Mouse (Mus musculus) bone marrow, adult 2 months (tissue): Measurements from ENCODE around the gene Tmc1. TPM values are rescaled to one million over a fixed set of nuclear protein-coding genes. Genes with fewer than 3 reads are reported as not detected.

ENCODE experiments used
- H3K27ac ChIP-seq: fragments of 200-500 bp; 2 replicates; pipeline ENCODE4 v1.5.1; 2012; ENCODE audit warnings: low read depth, mild to moderate bottlenecking, control low read depth, inconsistent platforms, low read length; ENCODE audit not compliant: control insufficient read depth, poor library complexity, insufficient read depth
- H3K4me1 ChIP-seq: fragments of 200-500 bp; 2 replicates; pipeline ENCODE4 v1.6.1; 2011; ENCODE audit warnings: low read length; ENCODE audit not compliant: control insufficient read depth, insufficient read depth
- H3K4me3 ChIP-seq: fragments of 200-500 bp; replicated peaks from 2 replicates; pipeline ENCODE3; 2011; ENCODE audit warnings: mild to moderate bottlenecking, low read depth, low read length, control low read depth; ENCODE audit not compliant: control insufficient read depth
- CTCF ChIP-seq: fragments of 200-500 bp; IDR thresholded peaks from 2 replicates; pipeline ENCODE4 v1.5.1; 2011; ENCODE audit warnings: low read length, control low read depth; ENCODE audit not compliant: control insufficient read depth, insufficient read depth
- POLR2A ChIP-seq: fragments of 200-500 bp; IDR thresholded peaks from 2 replicates; pipeline ENCODE4 v1.6.1; 2011; ENCODE audit warnings: low read depth, mild to moderate bottlenecking, control low read depth, low read length, borderline replicate concordance; ENCODE audit not compliant: control insufficient read depth
- WGBS: fragments of 180-500 bp; shearing (Covaris S2); methylation state at CpG from one replicate; pipeline ENCODE4 v1.1.7; 2018; 5-methylcytosine and 5-hydroxymethylcytosine counted together
- polyA plus RNA-seq: library from polyadenylated mRNA; stranded (reverse); fragments of >200 nt; gene quantifications from 2 replicates; pipeline ENCODE4 v1.2.4, GENCODE M21; 2011; ENCODE audit warnings: low replicate concordance; ENCODE audit not compliant: missing spikeins, insufficient read depth, insufficient read length

Gene Tmc1
- polyA plus RNA-seq: 1.3 and 5.4 TPM in 2 replicates

DNA sequence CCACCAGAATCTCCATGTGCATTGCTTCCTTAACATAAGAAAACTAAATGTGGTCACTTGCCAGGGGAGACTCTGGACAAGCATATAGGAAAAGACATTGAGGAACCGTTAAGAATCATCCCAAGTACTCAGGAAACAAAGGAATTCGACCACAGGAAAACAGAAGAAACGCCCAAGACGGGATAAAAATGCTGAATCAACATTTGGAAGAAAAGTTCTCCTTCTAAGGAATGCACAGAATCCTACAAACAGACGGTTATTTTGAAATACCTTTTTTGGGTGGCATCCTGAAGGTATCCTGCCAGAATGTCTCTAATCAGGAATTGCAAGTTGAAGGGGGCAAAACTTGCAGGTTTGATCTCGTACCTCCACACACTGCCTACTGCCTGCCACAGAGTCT is at the start of gene Tmc1:
Gene Tmc1 (minus strand): TSS at position 329 of the 400 bp plus-strand sequence.
- 76% methylated on average over 6 of the region's 6 CpGs for WGBS
- H3K4me1 ChIP-seq: no peaks in the 10 kb centered on the region
- no peak within 1 kb of the TSS for H3K4me3 ChIP-seq

GRCm38 (mm10) chr19:21001552-21001951 is 47.5 kb upstream of the Tmc1 start:
- no peak for TF ChIP-seq POLR2A
- no peak for TF ChIP-seq CTCF
- Histone ChIP-seq H3K4me1 (no peaks in the 10 kb centered on the region), H3K27ac (no peak overlapping the region), H3K4me3 (no peak overlapping the region)

More for the DNA sequence above, at the start of gene Tmc1:
- H3K27ac ChIP-seq: no peak within 1 kb of the TSS
- TF ChIP-seq POLR2A (no peak), CTCF (no peak)

DNA sequence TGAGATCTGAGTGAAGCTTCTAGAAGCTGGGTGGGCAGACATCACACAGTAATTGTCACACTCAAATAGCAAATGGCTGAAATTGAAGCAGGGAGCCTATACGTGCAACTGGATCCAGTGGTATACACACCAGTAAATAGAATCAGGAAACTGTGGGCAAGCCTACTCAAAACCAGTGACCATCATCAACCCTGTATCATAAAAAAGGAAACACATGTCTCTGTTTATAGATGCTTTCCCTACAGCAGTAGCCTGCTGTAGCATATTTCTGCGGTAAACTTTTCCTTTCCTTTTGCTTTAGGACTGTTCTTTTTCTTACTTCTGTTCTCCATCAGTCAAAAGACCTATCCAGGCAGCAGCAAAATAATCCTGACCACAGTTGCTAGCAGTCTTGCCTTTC is 25.2 kb upstream of the Tmc1 start:
- TF ChIP-seq POLR2A (no peak), CTCF (no peak)
- 21% methylated on average over 2 of the region's 2 CpGs for WGBS
- no peak overlapping the region for H3K27ac ChIP-seq
- H3K4me3 ChIP-seq: no peak overlapping the region
- H3K4me1 ChIP-seq: no peaks in the 10 kb centered on the region

DNA sequence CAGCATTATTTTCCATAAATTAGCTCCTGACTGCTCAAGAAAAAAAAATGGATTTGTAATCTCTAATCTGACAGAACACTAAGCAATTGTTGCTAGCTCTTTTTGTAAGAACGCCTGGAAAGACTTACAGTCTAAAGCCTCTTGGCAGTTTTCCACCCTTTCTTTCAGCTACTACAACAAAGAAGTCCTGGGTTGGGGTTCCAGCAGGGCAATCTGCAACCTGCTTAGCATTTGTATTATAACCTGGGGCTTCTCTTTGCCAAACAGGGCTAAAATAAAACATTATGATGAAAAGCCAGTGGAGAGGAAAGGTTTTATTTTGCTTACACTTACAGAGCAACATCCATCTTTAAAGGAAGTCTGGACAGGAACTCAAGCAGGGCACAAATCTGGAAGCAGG is 24.1 kb upstream of the Tmc1 start:
- TF ChIP-seq CTCF (no peak), POLR2A (no peak)
- 57% methylated on average over 1 of the region's 1 CpGs for WGBS
- Histone ChIP-seq H3K4me3 (no peak overlapping the region), H3K4me1 (no peaks in the 10 kb centered on the region), H3K27ac (no peak overlapping the region)

DNA sequence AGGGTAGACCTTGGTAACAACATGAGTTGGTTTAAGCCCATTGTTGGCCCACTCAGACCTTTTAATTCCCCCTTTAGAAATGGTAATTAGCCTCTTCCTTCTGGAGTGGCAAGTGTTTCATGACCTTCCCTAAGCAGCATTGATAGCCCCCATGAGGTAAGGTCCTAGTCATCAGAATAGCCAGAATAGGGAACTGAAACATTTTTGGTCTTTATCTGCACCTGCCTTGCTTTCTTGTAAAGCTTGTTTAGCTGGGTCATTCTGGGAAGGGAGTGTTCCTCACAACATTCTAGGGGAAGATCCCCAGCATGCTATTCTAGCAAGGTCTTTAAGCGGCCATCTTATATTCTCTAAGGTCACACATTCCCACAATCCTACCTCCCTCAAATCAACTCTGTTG is 17.9 kb upstream of the Tmc1 start:
- TF ChIP-seq CTCF: no peak
- Histone ChIP-seq H3K4me3 (no peak overlapping the region), H3K4me1 (no peaks in the 10 kb centered on the region), H3K27ac (no peak overlapping the region)
- 81% methylated on average over 1 of the region's 1 CpGs for WGBS

DNA sequence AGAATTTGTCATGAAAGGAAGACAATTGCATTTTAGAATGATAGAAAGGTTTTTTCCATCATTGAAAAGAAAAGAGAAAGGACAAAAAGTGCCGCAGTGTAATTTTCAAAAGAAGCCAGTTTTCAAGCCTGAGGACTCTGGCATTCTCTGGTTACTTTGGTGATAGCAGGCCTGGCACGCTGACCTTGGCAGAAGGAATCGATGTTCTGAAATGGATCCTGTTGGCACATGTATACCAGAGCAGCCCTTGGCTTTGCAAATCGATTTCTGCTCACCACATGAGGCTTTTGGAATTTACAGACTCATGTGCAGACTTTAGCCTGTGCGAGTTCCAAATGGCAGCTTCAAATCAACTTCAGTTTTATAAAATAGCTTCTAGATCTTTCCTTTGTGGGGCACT is 813 bp upstream of the Tmc1 start:
- no peak overlapping the region for H3K27ac ChIP-seq
- TF ChIP-seq POLR2A (no peak), CTCF (no peak)
- H3K4me1 ChIP-seq: no peaks in the 10 kb centered on the region
- WGBS: 79% methylated on average over 5 of the region's 5 CpGs
- H3K4me3 ChIP-seq: no peak overlapping the region

DNA sequence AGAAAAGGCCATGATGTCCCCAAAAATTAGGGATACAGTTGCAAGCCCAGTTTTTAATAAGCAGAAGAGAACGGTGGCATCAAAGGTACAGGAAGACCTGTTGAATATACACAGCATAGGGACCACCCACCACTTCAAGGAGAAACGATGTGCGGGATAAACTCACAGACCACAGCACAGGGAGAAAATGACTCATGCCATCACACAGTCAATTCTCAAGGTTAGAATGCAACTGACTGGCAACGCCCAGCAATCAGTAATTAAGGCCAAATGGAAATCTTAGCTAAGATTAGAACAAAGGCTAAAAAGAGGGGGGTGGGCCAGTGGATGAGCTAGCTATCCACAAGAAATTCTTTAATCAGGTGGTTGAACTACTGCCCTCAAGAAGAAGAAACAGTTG is 9.6 kb downstream of the Tmc1 start:
- Histone ChIP-seq H3K4me1 (no peaks in the 10 kb centered on the region), H3K4me3 (no peak overlapping the region), H3K27ac (no peak overlapping the region)
- WGBS: 80% methylated on average over 4 of the region's 4 CpGs
- no peak for TF ChIP-seq CTCF

- H3K4me3 ChIP-seq: no peak overlapping the region
- H3K27ac ChIP-seq: no peak overlapping the region
- H3K4me1 ChIP-seq: no peaks in the 10 kb centered on the region
- TF ChIP-seq CTCF (no peak), POLR2A (no peak)
- WGBS: 74% methylated on average over 7 of the region's 7 CpGs
Observed at GRCm38 (mm10) chr19:20924282-20924681, 29.7 kb downstream of the Tmc1 start.
